Mouse (Mus musculus) hematopoietic stem cell, adult 5-6 weeks (primary cell): ENCODE measurements around the gene S100a3. TPM values are rescaled to one million over a fixed set of nuclear protein-coding genes. Genes with fewer than 3 reads are reported as not detected.
A peak's percentile ranks its signal among the peaks of the same experiment; 100 is the strongest.

ENCODE experiments used
- ATAC-seq, 2 experiments: fragments of 125-278 bp in 1 of 2; replicated peaks in 1 of 2; 2 replicates each; pipeline ENCODE4 v1.8.0; 2016 to 2017; ENCODE audit warnings: inconsistent platforms in 2 of 2, mild to moderate bottlenecking in 2 of 2, moderate number of reproducible peaks in 2 of 2, low read depth in 1 of 2, moderate TSS enrichment in 1 of 2; ENCODE audit not compliant: low FRiP score in 2 of 2, poor library complexity in 2 of 2, severe bottlenecking in 2 of 2, insufficient read depth in 1 of 2, low TSS enrichment in 1 of 2
- total RNA-seq: library from RNA; stranded (forward); fragments of 172-1452, 232-1000 nt; gene quantifications from 2 replicates; pipeline ENCODE4 v1.2.3, GENCODE M21; 2017

The S100a3 gene
- total RNA-seq, 1 experiment from 2014 or later: not detected

GRCm38 (mm10) chr3:90639511-90640154 lies 79.3 kb downstream of the S100a3 start:
- peak; percentile 60 to 65; a peak in 1 of 4 replicates for ATAC-seq

GRCm38 (mm10) chr3:90640981-90641380 lies 80.6 kb downstream of the S100a3 start:
- no peak for ATAC-seq

GRCm38 (mm10) chr3:90644220-90644619 lies 83.8 kb downstream of the S100a3 start:
- ATAC-seq: peak; percentile 47 to 54; a peak in 1 of 4 replicates

GRCm38 (mm10) chr3:90647291-90647690 lies 86.9 kb downstream of the S100a3 start:
- ATAC-seq: no peak

GRCm38 (mm10) chr3:90648981-90649380 lies 88.6 kb downstream of the S100a3 start:
- ATAC-seq: no peak

- ATAC-seq: no peak
Measured at GRCm38 (mm10) chr3:90649832-90650231, 89.5 kb downstream of the S100a3 start.

Other genes starting within 250 kb of the S100a3 start
- 0.60 and 1.1 TPM in 2 replicates for gene Slc27a3, start 170.6 kb upstream of the S100a3 start, total RNA-seq
- 20.9 and 22.6 TPM in 2 replicates for gene Ints3, start 127.0 kb upstream of the S100a3 start, total RNA-seq
- 0.38 TPM in 1 of 2 replicates, not detected in the other for gene Npr1, start 94.7 kb upstream of the S100a3 start, total RNA-seq
- gene Ilf2, start 84.5 kb upstream of the S100a3 start, total RNA-seq: 203 and 236 TPM in 2 replicates
- 52.2 and 60.1 TPM in 2 replicates for gene Snapin, start 69.5 kb upstream of the S100a3 start, total RNA-seq
- 109 and 142 TPM in 2 replicates for gene Chtop, start 51.1 kb upstream of the S100a3 start, total RNA-seq
- gene S100a1, start 46.2 kb upstream of the S100a3 start, total RNA-seq: 79.8 and 83.0 TPM in 2 replicates
- 109 and 112 TPM in 2 replicates for gene S100a13, start 46.1 kb upstream of the S100a3 start, total RNA-seq
- not detected in 2 replicates for gene S100a14, start 33.7 kb upstream of the S100a3 start, total RNA-seq
- not detected in 2 replicates for gene S100a16, start 23.3 kb upstream of the S100a3 start, total RNA-seq
- not detected in 2 replicates for gene S100a2, start 29.7 kb downstream of the S100a3 start, total RNA-seq
- gene Gm42674, start 41.3 kb downstream of the S100a3 start, total RNA-seq: not detected in 2 replicates
- 29.5 and 78.7 TPM in 2 replicates for gene S100a4, start 43.2 kb downstream of the S100a3 start, total RNA-seq
- gene S100a5, start 47.9 kb downstream of the S100a3 start, total RNA-seq: not detected in 2 replicates
- 37.1 and 121 TPM in 2 replicates for gene S100a6, start 52.3 kb downstream of the S100a3 start, total RNA-seq
- not detected in 2 replicates for gene S100a7a, start 93.4 kb downstream of the S100a3 start, total RNA-seq
- 2,013 and 6,407 TPM in 2 replicates for gene S100a8, start 108.4 kb downstream of the S100a3 start, total RNA-seq
- 1,063 and 5,883 TPM in 2 replicates for gene S100a9, start 135.1 kb downstream of the S100a3 start, total RNA-seq
- not detected in 2 replicates for gene Pglyrp4, start 166.3 kb downstream of the S100a3 start, total RNA-seq
- not detected in 2 replicates for gene Gm5849, start 217.3 kb downstream of the S100a3 start, total RNA-seq